Mouse (Mus musculus): ENCODE data around the gene Lama2. TPM values are rescaled to one million over a fixed set of nuclear protein-coding genes. Genes with fewer than 3 reads are reported as not detected.

The Lama2 gene
- total RNA-seq, 4 experiments from 2014 or later: 92.8 to 107 (median 104) TPM

DNA sequence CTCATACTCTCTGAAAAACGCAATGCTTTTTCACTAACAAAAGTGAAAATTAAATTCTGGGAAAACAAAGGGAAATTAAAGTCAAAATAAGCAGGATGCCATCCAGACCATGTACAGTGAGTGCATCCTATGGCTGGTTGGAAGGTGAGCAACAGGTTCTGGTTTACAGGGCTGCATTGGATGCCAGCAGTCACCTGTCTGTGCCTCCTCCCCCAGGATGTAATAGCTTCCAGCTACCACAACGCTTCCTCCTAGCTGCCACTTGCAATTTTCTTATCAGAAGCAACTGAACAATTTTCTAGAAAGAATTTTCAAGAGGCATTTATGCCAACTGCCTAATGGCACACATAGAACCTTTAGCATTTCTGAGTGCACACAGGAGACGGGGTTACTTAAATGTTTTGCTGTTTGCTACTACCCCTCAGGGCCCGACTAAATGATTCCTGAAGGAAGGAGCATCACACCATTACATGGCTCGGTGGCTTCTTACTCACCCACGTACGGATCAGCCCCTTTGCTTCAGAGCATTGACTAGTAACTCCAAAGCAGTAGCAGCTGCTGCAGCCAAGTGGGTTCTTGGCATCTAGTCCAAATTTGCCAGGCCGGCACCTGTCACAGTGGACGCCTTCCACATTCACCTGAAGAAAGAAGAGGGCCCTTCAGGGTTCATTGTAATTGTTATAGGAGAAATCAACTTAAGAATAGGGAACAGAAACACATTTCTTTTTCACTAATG lies 430.8 kb downstream of the Lama2 start:
- no peak for DNase-seq (ENCODE audit: low spot score)

DNA sequence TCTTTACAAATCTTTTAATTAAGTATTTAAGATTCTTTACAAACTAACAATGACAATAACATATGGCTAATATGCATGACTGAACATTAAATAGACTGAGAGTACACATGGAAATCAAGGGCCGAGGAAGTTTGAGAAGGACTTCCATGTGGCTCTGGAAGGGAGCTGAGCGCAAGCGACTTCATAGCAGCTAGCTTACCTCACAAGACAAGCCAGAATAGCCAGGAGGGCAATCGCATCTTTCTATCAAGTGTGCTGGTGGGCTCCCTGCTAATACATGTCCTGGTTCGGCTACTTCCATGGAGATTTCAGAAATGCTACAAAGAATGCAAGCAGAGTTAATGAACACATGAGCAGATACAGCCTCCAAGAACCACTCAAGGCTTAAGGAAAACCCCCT lies 435.4 kb downstream of the Lama2 start:
- DNase-seq (ENCODE audit: low spot score): no peak

DNA sequence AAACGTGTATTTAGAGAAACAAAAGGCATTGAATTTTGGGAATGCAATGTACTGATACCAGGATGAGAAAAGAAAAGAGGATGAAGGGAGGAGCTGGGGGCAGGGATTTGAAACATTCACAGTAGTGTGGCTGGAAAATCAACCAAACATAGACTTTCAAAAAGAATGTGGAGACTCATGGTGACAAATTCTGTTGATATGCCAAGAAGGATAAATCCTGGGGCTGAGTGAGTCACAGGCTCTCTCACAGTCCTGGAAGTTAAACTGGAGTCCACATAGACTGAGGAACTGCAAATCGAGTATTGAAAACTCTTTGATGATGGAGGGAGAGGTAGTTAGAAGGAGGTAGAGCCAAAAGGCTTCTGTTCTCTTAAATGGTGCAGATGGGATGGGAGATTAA lies 445.3 kb downstream of the Lama2 start:
- DNase-seq (ENCODE audit: low spot score): no peak

DNA sequence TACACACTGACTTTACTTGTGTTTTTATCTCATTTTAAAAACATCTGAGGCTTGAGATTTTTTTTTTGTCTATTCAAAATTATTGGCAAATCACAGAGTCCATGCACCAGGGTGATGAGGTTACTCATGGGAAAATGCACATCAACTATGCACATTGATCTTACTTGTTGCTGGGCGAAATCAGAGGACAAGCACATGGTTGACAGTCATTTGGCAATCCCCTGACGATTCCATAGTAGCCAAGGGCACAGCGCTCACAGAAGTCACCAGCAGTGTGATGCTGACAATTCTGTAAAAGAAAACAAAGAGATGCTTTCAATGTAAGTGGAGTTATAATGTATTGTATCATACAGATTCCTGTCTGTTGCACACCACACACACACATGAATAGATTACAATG lies 454.8 kb downstream of the Lama2 start:
- no peak for DNase-seq (ENCODE audit: low spot score)

DNA sequence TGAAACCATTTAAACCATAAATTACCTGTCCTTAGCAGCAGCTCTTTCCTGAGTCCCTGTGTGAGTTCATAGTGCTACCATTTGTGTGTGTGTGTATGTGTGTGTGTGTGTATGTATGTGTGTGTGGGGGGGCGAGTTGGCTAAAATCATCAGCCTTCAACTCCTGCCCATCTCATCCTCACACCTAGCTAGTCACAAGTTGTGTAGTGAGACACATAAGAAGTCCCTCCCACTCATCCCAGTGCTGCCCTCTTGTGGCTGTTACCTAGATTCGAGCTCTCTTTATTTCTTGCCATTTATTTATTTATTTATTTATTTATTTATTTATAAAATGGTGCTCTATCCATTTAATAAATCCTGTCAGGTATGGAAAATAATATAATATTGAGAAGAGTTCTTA lies 457.2 kb downstream of the Lama2 start:
- no peak for DNase-seq (ENCODE audit: low spot score)

DNA sequence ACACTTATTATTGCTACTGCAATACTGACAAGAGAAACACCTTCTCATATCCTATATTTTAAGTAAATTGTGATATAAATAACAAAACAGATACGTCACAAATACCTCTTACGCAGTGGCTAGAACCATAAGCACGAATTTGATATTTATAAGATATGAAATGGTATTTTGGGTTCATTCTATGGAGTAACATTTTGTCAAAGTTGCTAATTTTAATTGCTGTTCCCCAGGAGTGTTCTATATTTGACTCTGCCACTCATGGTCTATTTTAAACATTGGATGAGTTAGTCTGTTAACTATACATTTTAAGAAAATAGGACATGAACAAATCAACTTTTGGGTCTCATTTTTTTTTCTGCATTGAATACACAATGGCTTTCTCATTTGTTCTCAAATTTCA lies 469.3 kb downstream of the Lama2 start:
- no peak for DNase-seq (ENCODE audit: low spot score)

DNA sequence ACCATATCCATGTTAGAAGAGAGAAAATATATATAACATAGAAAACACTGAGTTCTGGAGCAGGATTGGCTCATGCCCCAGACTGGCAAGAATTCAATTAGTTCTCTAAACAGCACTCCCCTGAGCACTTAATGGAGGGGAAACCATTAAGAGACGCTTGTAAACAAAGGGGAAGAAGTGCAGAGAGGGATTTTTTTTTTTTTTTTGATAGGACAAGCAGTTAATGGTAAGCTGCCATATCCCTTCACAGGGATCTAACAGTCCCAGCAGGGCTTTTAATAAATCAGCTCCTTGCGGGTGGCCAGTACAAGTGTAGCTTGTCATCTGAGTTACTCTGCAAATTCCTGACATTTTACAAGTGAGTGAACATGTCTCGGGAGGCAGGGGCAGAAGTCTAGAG lies 479.1 kb downstream of the Lama2 start:
- no peak for DNase-seq (ENCODE audit: low spot score)

DNA sequence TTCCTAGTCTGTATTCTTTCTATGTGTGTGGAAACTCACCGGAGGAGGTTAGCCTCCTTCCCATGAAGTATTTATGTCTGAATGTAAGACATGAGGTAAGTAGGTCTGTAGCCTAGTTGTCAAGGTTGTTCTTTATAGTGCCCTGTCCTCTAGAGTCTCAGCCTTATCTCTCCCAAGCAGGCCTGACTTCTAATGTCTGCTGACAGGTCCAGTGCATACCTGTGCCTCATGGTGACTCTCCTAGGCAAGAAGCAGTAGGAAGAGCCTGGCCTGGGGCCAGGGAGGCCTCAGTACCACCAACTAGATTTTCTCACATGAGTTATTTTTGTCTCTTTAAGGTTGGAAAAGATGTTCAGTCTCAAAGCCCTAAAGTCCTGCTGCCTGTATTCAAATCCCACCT lies 483.8 kb downstream of the Lama2 start:
- no peak for DNase-seq (ENCODE audit: low spot score)

DNA sequence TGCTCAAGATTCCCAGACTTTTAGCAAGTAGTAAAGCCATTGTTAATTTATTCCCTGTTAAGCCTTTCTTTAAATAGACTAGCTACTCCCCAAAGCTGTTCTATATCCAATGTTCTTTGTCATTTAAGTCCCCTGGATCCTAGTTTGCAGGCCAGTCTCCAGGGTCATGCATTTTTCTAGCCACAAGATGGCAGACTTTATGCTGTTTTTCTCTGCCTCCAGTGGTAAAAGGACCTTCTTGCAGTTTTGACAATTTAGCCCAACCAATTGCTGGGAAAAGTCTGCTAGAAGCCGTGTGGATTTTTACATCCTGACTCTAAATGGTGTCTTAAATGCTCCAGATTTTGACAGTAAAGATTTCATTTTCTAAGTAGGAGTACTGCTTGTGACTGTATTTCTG lies 486.4 kb downstream of the Lama2 start:
- DNase-seq (ENCODE audit: low spot score): peak; percentile 42

DNA sequence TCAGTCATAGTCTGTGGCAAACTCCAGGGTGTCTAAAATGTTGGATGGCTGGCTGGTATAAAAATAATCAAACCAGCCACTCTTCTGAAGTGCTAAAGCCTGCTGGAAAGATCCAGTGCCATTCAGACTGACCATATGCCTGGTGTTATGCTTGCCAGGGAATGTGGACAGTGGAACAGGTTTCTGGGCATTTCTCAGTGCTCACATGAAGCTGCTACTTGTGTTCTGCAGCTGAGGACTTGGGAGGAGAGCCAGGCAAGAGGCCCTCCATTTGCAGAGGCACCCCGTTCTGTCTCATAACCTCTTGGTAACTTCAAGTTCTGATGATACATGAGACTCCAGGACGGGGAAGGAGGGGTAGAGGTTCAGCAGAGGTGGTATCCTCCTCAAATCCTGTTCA lies 492.1 kb downstream of the Lama2 start:
- DNase-seq (ENCODE audit: low spot score): peak; percentile 35

DNA sequence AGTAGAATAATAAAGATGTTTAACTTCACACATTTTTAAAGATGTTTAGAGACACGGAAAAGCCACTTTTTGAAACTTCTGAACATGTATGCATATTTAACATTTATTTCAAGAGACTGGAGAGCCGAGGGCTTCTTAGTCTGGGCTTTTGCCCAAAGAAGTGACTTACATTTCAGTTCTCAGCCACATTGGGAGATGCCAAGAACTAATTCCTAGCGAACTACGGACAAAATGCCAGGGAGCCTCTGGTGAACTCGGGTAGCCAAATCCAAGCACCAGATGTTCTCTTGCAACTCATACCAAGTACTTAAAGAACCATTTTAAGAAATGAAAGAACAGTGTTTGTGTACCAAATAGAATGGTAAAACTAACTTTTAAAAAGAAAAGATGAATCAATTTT lies 495.8 kb downstream of the Lama2 start:
- no peak for DNase-seq (ENCODE audit: low spot score)

DNA sequence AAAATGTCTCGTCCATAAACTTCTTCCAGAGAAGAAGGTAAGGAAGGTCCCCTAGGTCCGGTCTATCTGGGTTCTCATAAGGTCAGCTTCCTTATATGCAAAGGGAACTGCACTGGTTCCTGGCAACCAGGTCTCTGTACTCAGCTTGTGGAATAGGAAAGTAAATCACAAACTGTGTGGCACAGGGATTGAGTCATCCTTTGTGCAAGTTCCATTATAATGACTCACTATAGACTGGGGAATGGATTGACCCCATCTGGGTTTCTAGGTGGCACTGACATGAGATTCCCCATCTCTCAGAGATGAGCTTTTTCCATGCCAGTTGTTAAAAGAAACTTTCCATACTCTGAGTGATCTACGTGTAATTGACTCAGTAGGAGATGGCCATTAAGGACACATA lies 501.7 kb downstream of the Lama2 start:
- DNase-seq (ENCODE audit: low spot score): no peak

DNA sequence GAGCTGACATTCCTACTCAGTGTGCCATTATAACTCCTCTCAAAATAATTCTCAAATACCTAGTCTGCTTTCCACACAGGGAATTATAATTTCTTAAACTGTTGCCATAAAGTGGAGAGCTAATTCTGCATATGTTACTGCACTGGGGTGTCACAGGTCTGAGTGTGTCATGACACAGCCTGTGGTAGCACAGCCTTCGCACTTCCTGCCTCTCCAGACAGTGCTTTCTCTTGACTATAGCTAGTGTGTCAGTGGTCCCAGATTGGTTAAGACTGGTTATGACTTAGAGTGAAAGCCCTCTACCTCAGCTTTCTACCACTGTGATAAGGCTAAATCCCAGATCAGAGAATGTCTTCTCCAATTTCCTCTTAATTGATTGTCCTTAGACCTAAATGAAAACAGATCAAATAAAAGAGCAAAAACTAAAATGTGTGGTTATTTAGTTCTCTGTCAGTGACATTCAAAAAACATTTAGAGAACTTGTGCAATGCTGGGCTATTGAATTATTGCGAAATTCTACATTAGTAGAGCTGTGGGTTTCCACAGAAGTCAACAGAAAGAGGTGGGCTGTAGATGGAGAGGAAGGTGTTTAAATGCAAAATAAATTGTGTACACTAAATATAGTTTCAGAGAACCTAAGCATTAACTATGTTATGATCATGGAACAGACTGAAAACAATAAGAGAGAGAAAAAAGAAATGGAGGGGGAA lies 502.5 kb downstream of the Lama2 start:
- no peak for DNase-seq (ENCODE audit: low spot score)

DNA sequence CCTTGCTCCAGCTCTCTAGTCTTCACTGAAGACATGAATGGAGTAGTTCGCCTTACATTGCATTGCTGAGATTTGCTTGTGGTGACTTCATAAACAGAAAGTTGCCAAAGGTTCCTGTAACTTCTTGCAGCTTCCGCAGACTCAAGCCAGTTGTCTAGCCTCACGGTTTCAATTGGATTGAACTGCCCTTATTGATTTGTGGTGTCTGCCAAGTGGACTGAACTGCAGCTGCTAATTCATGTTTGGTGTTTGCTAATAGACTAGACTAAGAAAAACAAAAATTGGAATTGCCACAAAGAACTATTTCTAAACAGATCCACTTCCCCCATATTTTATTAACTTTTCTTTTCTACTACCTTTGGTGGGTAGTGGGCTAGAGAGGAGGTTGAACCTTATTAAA lies 505.4 kb downstream of the Lama2 start:
- no peak for DNase-seq (ENCODE audit: low spot score)

DNA sequence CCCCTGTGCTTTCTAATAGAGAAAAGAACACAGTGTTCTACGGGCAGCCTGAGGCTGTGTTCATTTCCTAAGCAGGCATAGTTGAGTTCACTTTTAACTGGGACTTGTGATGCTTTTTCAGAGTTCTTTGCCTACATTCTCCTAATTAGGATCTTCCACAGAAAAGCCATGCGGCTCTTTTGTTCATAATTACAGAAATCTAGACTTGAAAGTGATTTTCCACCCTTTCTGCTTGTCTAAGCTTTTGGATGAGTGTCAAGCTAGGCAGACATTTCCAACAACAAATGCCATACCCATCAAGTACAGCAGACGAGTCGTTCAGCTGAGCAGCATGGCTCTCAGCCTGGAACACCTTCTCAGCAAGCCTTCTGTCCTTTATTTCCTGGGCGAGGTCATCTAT lies 515.7 kb downstream of the Lama2 start:
- DNase-seq (ENCODE audit: low spot score): no peak

DNA sequence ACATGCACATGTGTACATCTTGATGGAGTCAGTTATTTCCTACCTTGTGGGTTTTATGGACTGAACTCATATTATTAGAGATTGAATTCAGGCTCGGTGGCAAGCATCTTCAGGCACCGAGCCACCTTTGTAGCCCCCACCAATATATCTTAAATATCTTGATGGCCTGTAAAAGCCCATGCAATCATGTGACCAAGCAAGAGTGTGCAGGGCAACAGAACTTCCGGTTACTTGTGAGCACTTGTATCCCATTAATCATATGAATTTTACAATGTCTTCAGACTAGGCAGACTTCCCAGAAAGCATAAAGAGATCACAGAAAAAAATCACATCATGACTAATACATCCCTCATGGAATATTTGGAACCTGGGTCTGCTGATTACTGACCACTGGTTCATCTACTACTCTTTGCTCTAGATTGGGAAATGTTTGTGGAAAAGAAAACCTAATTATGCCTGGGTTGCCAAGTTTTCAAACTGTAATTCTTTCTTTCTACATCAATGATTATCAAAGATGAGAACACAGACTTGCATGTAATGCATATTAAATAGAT lies 517.7 kb downstream of the Lama2 start:
- no peak for DNase-seq (ENCODE audit: low spot score)

DNA sequence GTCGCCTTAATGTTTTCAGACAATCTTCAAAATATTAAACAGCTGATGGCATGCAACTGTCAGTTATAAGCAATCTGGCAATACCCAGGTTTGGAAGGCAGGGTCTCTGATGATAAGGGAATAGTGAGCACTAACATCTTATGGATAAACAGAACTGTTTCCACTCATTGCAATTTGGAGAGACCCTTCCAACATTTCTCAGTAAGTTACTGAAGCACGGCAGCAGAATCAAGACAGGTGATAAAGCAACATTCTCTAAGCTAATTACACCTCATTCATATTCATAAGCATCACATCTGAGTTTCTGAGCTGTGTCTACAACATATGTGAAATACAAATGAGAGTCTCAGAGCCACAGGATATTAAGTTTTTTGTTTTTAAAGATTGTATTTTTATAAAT lies 542.4 kb downstream of the Lama2 start:
- DNase-seq (ENCODE audit: low spot score): no peak

DNA sequence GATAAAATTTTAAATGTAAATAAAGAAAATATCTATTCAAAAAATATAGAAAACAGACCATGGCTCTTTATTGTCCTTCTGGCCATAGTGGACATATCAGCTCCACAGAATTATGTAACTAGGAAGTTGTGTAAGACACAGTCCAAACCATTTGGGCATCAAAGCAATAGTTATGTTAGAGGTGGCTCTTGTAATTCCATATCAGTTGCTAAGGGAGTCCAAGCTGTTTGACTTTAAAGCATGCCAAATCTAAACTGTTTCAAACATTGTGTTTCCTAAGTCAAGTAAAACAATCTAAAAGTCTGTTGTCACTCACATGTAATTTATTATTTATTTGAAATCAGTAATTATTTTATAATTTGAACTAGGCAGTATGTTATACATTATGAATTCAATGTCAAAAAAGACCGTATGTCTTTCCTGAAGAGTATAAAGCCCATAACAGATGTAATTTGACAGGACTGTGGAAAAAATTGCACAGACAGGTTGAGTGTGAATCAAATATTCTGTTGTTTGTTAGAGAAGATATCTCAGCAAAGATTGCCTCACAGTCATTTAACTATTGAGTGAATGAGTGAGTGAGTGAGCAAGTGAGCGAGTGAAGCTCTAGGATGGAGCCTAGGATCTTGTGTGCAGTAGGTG lies 550.6 kb downstream of the Lama2 start:
- no peak for DNase-seq (ENCODE audit: low spot score)

DNA sequence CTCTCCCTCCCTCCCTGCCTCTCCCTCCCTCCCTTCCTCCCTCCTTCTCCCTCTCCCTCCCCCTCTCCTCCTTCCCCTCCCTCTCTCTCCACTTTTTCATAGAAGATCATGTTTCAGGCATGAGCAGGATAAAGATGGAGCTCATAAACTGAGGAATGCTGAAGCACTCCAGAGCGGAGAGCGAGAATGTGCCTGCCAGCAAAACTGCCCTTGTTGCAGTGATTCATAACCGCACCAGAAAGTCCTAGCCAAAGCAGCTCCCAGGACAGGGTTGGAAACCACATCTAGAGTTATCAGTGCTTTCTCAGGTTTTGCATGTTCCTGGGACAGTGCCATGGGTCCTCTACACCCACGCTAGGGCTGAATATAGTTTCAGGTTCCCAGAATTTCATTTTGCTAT lies 555.9 kb downstream of the Lama2 start:
- DNase-seq (ENCODE audit: low spot score): peak; percentile 37

DNA sequence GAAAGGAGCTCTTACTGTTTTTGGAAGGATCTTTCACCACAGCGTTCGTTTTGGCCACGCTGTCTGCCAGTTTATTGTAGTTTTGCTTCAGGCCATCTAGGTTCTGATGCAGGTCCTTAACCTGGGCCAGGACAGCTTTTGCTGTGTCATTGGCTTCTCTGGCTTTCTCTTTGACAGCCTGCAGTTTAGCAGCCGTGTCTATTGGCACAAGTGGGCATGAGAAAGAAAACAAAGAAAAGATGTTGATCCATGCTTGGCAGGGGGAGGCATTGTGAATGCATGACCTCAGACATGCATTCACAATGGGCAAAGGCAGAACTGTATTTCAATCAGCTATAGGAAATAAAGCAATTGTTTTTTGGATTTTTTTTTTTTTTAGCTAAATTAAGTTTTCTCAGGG lies 565.1 kb downstream of the Lama2 start:
- DNase-seq (ENCODE audit: low spot score): no peak

DNA sequence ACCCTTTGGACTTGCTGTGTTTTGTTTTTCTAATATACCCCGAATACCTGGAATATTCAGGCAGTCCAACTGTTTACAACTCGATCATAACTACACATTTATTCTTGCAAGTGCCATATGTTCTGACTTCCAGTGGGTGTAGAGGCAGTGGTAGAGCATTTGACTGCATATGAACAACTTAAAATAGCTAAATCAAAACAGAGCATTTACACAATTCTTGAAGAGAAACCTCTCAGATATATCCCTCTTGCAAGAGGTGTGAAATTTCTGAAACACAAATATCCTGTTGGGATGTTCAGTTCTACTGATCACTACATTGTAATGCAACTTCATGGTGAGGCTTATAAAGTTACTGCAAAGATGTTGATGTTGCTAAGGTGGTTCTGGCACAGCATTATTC lies 572.4 kb downstream of the Lama2 start:
- no peak for DNase-seq (ENCODE audit: low spot score)

DNA sequence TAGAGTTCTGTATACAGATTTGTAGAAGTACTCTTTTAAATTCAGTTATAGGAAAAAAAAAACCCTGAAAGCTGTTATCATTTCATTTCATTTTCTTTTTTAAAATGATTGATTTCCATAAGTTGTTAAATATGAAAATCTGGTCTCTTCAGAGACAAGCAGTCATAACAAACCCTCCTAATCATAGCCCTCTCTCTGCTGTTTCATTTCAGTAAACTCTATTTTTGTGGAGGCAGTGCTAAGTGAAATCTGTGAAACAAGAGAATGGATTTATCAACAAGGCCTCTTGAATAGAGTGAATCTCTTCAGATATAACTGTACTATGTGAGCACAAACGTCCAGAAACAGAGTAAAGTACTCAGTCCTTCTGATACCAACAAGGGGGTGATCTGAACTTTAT lies 577.7 kb downstream of the Lama2 start:
- DNase-seq (ENCODE audit: low spot score): no peak

DNA sequence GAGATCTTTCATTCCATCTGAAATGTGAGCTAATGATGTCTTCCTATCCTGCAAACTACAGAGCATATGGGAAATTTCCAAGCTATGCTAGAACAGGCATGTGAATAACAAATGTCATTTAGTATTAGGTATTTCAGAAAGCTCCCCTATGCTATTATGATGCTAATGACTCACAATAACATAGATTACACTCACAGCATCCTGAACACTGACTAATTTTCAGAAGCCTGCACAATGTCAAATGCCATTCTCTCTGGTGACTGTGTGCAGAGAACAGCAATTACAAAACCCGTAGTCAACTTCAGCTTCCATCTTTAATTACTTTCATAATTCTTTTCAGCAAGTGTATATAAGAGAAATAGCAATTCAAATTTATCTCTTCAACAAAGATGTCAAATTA lies 596.9 kb downstream of the Lama2 start:
- no peak for DNase-seq (ENCODE audit: low spot score)
